Mouse (Mus musculus): ENCODE measurements around the gene Arhgap21. TPM values are rescaled to one million over a fixed set of nuclear protein-coding genes. Genes with fewer than 3 reads are reported as not detected.

Gene Arhgap21
- polyA plus RNA-seq (2014; fragmentation: Nextera tagmentation; extraction: Ambion mirVana) = 19.1 and 20.3 TPM in 2 replicates

DNA sequence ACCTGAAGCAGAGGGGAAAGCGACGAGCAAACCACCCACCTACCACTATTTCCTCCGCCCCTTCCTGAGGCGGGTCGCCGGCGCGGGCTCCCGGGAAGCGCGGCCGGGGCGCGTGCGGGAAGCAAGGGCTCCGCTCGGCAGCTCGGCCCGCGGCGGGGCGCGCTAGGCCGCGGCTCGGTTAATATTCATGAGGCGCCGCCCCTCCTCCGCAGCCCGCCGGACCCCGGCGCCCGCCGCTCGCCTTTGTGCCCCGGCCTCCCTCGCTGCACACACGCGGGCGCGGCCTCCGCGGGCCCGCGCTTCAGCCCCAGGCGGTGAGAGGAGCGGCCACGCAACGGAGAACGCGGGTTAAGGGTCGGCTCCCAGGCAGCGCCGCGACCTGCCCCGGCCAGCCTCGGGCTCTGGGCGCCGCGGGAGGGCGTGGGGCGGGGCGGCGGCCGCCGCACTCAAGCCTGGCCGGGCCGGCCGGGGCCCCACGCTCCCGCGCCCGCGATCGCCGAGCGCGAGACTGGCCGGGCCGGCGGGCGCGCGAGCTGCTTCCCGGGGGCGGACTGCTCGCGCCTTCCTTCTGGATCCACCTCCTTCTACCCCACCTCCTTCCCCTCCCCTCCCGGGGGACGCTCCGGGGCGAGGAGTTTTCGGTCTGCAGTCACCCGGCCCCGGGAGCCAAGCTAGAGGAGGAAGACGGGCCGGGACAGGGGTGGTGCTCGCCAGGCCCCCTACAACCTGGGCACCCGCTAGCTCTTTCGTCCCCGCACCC lies at the start of gene Arhgap21:
Arhgap21 (minus strand) TSS at position 441 of the 760 bp plus-strand sequence.
- ATAC-seq (ENCODE audit: low read depth) (peak; percentile 74), DNase-seq (ENCODE audit: low spot score) (peak; percentile 89)
- Histone ChIP-seq H3K4me3 (ENCODE audit: low read depth, low read length) (peak within 1 kb of the TSS; percentile 87), H3K27me3 (replicated peaks; ENCODE audit: control insufficient read depth, insufficient read depth, low read length) (no peaks in the 10 kb centered on the region), H3K4me2 (ENCODE audit: low read depth, low read length) (peak within 1 kb of the TSS; percentile 87), H3K27ac (replicated peaks; ENCODE audit: low read depth, low read length) (peak within 1 kb of the TSS; percentile 99), H3K9ac (ENCODE audit: low read depth, low read length) (peak within 1 kb of the TSS; percentile 98), H3K9me3 (ENCODE audit: control insufficient read depth, low read length) (no peaks in the 10 kb centered on the region), H3K4me1 (ENCODE audit: control insufficient read depth, insufficient read depth, low read length) (peaks cover 16% of the 10 kb centered on the region), H3K36me3 (ENCODE audit: control insufficient read depth, insufficient read depth, low read length) (no peaks in the 10 kb centered on the region)
- under 1% methylated on average over 44 of the region's 102 CpGs for WGBS

DNA sequence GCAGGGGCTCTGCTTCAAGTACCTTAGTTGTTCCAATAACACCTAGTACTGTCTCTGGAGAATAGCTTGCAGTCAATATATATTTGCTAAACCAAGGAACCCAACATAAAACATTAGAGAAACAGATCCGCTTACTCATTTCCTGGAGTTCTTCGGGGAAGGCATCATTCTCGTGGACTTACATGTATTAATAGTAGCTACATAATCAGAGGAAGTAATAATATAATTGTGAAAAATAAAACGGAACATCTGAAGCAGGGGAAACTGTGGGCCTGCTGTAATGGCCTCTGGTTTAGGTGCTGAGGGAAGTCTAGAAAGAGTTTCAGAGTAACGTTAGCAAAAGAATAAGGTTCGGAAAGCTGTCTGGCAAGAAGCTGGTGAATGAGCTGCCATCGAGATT lies 47.9 kb upstream of the Arhgap21 start:
- DNase-seq (ENCODE audit: low spot score) (no peak), ATAC-seq (ENCODE audit: low read depth) (no peak)
- Histone ChIP-seq H3K4me2 (ENCODE audit: low read depth, low read length) (no peak overlapping the region), H3K27ac (replicated peaks; ENCODE audit: low read depth, low read length) (no peak overlapping the region), H3K9me3 (ENCODE audit: control insufficient read depth, low read length) (no peaks in the 10 kb centered on the region), H3K4me3 (ENCODE audit: low read depth, low read length) (no peak overlapping the region), H3K36me3 (ENCODE audit: control insufficient read depth, insufficient read depth, low read length) (no peaks in the 10 kb centered on the region), H3K9ac (ENCODE audit: low read depth, low read length) (no peak overlapping the region), H3K4me1 (ENCODE audit: control insufficient read depth, insufficient read depth, low read length) (no peaks in the 10 kb centered on the region), H3K27me3 (replicated peaks; ENCODE audit: control insufficient read depth, insufficient read depth, low read length) (no peaks in the 10 kb centered on the region)
- 76% methylated on average over 7 of the region's 7 CpGs for WGBS

DNA sequence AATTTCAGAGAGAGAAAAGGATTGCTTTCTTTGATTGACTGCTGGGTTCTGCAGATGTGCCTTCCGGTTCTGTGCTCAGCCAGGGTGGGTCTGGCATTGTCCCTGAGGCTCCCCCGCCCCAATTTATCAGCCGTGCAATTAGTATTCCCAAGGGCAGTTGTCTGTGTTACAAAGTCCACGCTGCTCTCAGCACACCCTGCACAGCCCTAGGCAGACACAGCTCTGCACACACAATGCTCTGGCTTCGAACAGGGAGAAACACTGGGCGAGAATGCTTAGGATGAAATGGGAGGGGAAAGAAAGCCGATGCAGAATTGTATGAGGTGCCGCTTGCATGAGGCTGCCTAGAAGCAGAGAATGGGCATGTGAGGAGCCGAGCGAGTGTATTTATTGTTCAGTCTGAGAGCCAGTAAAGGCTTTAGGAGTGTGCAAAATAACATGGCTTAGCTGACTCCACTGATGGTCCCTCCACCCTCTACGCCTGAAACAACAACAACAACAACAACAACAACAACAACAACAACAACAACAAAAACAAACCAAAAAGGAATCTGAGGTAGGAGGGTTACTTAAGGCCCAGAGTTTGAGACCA lies 42.2 kb upstream of the Arhgap21 start:
- Histone ChIP-seq H3K9me3 (ENCODE audit: control insufficient read depth, low read length) (no peaks in the 10 kb centered on the region), H3K4me1 (ENCODE audit: control insufficient read depth, insufficient read depth, low read length) (no peaks in the 10 kb centered on the region), H3K9ac (ENCODE audit: low read depth, low read length) (no peak overlapping the region), H3K4me3 (ENCODE audit: low read depth, low read length) (no peak overlapping the region), H3K4me2 (ENCODE audit: low read depth, low read length) (no peak overlapping the region), H3K27me3 (replicated peaks; ENCODE audit: control insufficient read depth, insufficient read depth, low read length) (no peaks in the 10 kb centered on the region), H3K36me3 (ENCODE audit: control insufficient read depth, insufficient read depth, low read length) (no peaks in the 10 kb centered on the region), H3K27ac (replicated peaks; ENCODE audit: low read depth, low read length) (no peak overlapping the region)
- peak; percentile 79; the same call in 1 of the 2 replicates for ATAC-seq (ENCODE audit: low read depth)
- 53% methylated on average over 11 of the region's 11 CpGs for WGBS
- no peak for DNase-seq (ENCODE audit: low spot score)

DNA sequence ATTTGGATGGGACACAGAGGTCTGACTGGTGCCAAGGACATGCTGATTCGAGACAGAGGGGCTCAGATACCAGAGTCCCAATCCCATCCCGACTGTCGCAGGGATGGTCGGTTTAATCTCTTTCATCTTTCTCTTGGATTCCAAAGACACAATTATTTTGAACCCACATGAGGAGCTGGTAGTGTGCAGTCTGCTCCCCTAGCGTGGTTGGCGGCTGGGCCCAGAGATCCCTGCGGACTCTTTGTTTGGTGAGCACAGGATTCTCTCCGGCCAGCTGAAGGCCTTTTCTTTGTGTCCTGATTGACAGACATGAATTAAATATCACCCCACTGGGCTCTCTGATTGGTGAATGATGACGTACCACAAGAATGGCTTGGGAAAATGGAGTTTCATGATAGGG lies 41.5 kb upstream of the Arhgap21 start:
- no peaks in the 10 kb centered on the region for H3K36me3 ChIP-seq (ENCODE audit: control insufficient read depth, insufficient read depth, low read length)
- H3K4me2 ChIP-seq (ENCODE audit: low read depth, low read length) = no peak overlapping the region
- H3K4me3 ChIP-seq (ENCODE audit: low read depth, low read length) = no peak overlapping the region
- no peaks in the 10 kb centered on the region for H3K27me3 ChIP-seq (replicated peaks; ENCODE audit: control insufficient read depth, insufficient read depth, low read length)
- H3K27ac ChIP-seq (replicated peaks; ENCODE audit: low read depth, low read length) = no peak overlapping the region; the same call in 1 of the 2 replicates
- no peaks in the 10 kb centered on the region for H3K9me3 ChIP-seq (ENCODE audit: control insufficient read depth, low read length)
- no peak overlapping the region for H3K9ac ChIP-seq (ENCODE audit: low read depth, low read length)
- ATAC-seq (ENCODE audit: low read depth) (peak; percentile 83; the same call in 1 of the 2 replicates), DNase-seq (ENCODE audit: low spot score) (peak; percentile 50)
- no peaks in the 10 kb centered on the region for H3K4me1 ChIP-seq (ENCODE audit: control insufficient read depth, insufficient read depth, low read length)
- 46% methylated on average over 9 of the region's 9 CpGs for WGBS

DNA sequence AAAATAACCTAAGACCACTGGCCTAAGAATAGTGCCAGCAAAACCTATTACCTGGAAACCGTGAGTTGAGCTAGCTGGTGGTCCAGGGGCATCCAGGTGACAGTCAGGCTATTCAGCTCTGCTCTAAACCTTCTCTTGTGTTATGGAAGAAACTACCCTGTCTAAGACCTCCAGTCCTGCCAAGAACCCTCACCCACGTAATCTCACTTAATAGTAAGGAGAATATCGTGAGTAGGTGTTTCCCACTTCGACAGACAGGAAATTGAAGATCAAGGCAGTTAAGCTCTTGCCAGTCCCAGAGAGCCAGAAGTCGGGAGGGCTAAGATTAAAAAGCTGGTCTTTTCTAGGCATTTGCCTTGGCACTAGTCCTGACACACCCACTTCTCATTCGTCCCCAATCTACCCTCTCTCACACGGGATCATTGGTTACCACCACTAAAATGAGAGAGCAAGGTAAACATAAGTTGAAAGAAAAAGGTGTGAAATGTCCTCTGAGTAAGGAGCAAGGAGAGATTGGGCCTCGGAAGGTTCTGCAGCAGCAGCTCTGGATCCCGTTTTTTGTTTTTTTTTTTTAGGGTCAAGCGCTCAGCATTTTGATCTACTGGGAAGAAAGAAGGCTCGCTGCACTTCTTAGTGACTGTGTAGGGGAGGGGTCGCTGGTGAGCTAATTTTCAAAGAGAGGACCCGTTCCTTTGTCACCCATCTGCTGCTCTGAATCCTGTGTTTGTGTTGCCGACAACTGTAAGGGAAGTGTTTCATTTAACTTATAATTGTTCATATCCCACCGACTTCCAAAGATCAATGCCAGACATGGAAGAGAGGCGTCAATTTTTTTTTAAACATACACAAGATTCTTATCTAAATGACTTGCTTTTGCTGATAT lies 40.8 kb upstream of the Arhgap21 start:
- Histone ChIP-seq H3K4me2 (ENCODE audit: low read depth, low read length) (no peak overlapping the region), H3K9me3 (ENCODE audit: control insufficient read depth, low read length) (no peaks in the 10 kb centered on the region), H3K4me3 (ENCODE audit: low read depth, low read length) (no peak overlapping the region), H3K9ac (ENCODE audit: low read depth, low read length) (no peak overlapping the region), H3K4me1 (ENCODE audit: control insufficient read depth, insufficient read depth, low read length) (no peaks in the 10 kb centered on the region), H3K27ac (replicated peaks; ENCODE audit: low read depth, low read length) (no peak overlapping the region), H3K27me3 (replicated peaks; ENCODE audit: control insufficient read depth, insufficient read depth, low read length) (no peaks in the 10 kb centered on the region), H3K36me3 (ENCODE audit: control insufficient read depth, insufficient read depth, low read length) (no peaks in the 10 kb centered on the region)
- 46% methylated on average over 16 of the region's 16 CpGs for WGBS
- ATAC-seq (ENCODE audit: low read depth) = no peak
- DNase-seq (ENCODE audit: low spot score) = no peak

DNA sequence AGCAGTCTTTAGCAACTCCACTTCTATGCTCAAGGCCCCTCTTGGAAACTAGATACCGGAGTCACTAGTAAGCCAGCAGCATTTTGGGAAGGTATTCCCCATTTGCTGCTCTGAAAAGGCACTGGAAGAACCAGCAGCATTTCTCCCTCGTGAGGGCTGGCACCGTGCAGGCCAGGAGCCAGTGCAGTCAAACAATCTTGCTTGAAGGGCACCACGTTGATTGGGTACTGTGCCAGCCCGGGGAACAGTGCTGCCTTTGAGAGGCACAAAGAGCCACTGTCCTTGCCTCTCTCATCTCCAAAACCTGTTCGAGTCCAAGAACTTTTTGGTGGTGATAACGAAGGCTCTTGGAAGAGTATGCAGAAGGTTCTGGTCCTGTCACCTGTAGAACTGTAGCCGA lies 33.9 kb upstream of the Arhgap21 start:
- ATAC-seq (ENCODE audit: low read depth) (no peak), DNase-seq (ENCODE audit: low spot score) (no peak)
- Histone ChIP-seq H3K36me3 (ENCODE audit: control insufficient read depth, insufficient read depth, low read length) (no peaks in the 10 kb centered on the region), H3K4me3 (ENCODE audit: low read depth, low read length) (no peak overlapping the region), H3K4me1 (ENCODE audit: control insufficient read depth, insufficient read depth, low read length) (no peaks in the 10 kb centered on the region; the same call in 1 of the 2 replicates), H3K27ac (replicated peaks; ENCODE audit: low read depth, low read length) (no peak overlapping the region), H3K9ac (ENCODE audit: low read depth, low read length) (no peak overlapping the region), H3K4me2 (ENCODE audit: low read depth, low read length) (no peak overlapping the region), H3K9me3 (ENCODE audit: control insufficient read depth, low read length) (no peaks in the 10 kb centered on the region), H3K27me3 (replicated peaks; ENCODE audit: control insufficient read depth, insufficient read depth, low read length) (no peaks in the 10 kb centered on the region)
- 76% methylated on average over 8 of the region's 8 CpGs for WGBS

DNA sequence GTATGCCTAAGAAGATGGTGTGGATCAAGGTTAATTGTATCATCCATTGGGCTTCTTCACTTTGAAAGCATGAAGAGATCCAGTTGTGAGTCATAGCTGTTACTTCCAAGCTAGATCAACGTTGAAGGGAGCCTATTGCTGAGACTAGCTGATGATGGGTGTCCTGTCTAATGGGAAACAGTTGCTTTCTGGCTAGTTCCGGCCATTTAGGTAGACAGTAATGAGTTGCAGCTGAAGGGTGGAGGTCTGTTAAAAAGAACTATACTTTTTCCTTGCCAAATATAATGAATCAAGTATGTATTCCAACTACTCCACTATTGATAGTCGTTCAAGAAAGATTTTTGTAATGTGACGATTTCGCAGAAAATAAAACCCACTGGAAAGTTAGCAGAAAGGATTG lies 32.5 kb upstream of the Arhgap21 start:
- no peak overlapping the region for H3K9ac ChIP-seq (ENCODE audit: low read depth, low read length)
- H3K36me3 ChIP-seq (ENCODE audit: control insufficient read depth, insufficient read depth, low read length) = no peaks in the 10 kb centered on the region
- no peaks in the 10 kb centered on the region for H3K9me3 ChIP-seq (ENCODE audit: control insufficient read depth, low read length)
- no peaks in the 10 kb centered on the region for H3K27me3 ChIP-seq (replicated peaks; ENCODE audit: control insufficient read depth, insufficient read depth, low read length)
- ATAC-seq (ENCODE audit: low read depth) (peak; percentile 47; the same call in 1 of the 2 replicates), DNase-seq (ENCODE audit: low spot score) (peak; percentile 77)
- no peak overlapping the region for H3K4me3 ChIP-seq (ENCODE audit: low read depth, low read length)
- H3K4me2 ChIP-seq (ENCODE audit: low read depth, low read length) = no peak overlapping the region
- WGBS = 40% methylated on average over 5 of the region's 5 CpGs
- no peaks in the 10 kb centered on the region; the same call in 1 of the 2 replicates for H3K4me1 ChIP-seq (ENCODE audit: control insufficient read depth, insufficient read depth, low read length)
- no peak overlapping the region for H3K27ac ChIP-seq (replicated peaks; ENCODE audit: low read depth, low read length)

DNA sequence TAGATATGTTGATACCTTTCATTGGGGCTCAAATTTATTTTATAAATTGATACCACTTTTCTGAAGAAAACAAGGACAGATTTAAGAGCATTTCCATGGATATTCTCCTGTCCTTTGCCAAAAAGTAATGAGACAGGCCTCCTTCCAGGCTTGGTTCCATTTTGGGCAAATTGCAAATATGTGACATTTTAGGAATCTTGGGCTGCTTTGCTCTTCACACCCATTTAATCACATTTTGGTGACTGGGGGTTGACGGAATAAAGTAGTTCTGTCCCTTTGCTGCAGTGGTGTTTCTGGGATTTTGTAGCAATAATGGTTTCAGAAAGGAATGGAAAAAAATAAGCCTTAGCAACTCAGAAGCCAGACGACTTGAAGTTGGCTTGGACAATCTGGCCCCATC lies 26.9 kb upstream of the Arhgap21 start:
- DNase-seq (ENCODE audit: low spot score) (no peak), ATAC-seq (ENCODE audit: low read depth) (no peak)
- H3K27ac ChIP-seq (replicated peaks; ENCODE audit: low read depth, low read length) = no peak overlapping the region
- no peaks in the 10 kb centered on the region for H3K27me3 ChIP-seq (replicated peaks; ENCODE audit: control insufficient read depth, insufficient read depth, low read length)
- H3K4me2 ChIP-seq (ENCODE audit: low read depth, low read length) = no peak overlapping the region
- H3K9ac ChIP-seq (ENCODE audit: low read depth, low read length) = no peak overlapping the region
- H3K4me1 ChIP-seq (ENCODE audit: control insufficient read depth, insufficient read depth, low read length) = no peaks in the 10 kb centered on the region
- 84% methylated on average over 2 of the region's 2 CpGs for WGBS
- peaks cover 5% of the 10 kb centered on the region; the same call in 1 of the 2 replicates for H3K9me3 ChIP-seq (ENCODE audit: control insufficient read depth, low read length)
- H3K36me3 ChIP-seq (ENCODE audit: control insufficient read depth, insufficient read depth, low read length) = no peaks in the 10 kb centered on the region
- H3K4me3 ChIP-seq (ENCODE audit: low read depth, low read length) = no peak overlapping the region
